Comparison of ENCODE assay signal across 8 mouse cellular contexts in the genomic region with DNA sequence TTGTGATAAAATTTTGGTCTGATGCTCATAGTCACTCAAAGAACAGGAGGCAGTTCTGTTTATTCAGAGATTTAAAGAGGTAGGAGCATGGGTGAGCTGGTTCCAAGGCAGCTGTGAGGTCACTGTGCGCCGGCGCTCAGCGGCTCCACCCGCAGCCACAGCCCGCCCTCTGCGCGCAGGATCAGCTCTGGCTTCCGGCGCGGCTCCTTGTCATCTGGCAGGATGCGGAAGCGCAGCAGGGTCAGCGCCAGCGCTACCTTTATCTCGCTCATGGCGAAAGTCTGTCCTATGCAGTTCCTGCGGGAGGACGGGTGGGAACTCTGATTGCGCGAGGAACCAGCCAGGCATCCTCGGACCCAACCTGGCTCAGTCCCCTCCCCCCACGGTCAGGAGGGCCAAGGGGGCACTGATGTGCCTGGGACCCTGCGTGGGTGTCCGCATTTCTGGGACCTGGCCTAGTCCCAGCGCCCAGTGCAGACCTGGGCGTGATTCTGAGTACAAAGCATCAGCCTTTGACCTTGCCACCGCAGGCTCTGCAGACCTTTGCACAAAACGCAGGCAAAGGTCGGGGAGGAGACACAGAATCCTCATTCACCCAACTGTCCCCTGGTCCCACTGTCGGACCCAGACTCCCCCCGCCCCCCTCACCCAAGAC. TPM values are rescaled to one million over a fixed set of nuclear protein-coding genes. Genes with fewer than 3 reads are reported as not detected.
DNase-seq lines count a peak whose midpoint lies in the region; ATAC-seq lines count a peak whose summit lies in the region.

No protein-coding gene starts in this region.

- peak; percentile 78 for DNase-seq in adrenal gland, postnatal 25 days
- DNase-seq in embryo, embryonic 11.5 days (ENCODE audit: low read depth, low spot score): peak; percentile 29
- DNase-seq in gastrocnemius, postnatal 4 days (ENCODE audit: low spot score in 2 of 2): peak; percentile 35 to 66
- DNase-seq in left cerebral cortex, postnatal 36 days (ENCODE audit: low spot score in 2 of 2): peak; percentile 51 to 67
- DNase-seq in mesoderm, embryonic 11.5 days (ENCODE audit: low read depth, low spot score): peak; percentile 45
- DNase-seq in right cerebral cortex, postnatal 14 days: peak; percentile 72
- DNase-seq in urinary bladder, postnatal 25 days (ENCODE audit: low spot score): peak; percentile 55

- no peaks in the 10 kb centered on the region for H3K9me3 ChIP-seq in intestine, embryonic 15.5 days

- peak overlapping the region; percentile 60 for H3K9ac ChIP-seq in intestine, embryonic 15.5 days

- peak; percentile 90 for ATAC-seq in intestine, embryonic 15.5 days

- peak overlapping the region; percentile 86 for H3K4me2 ChIP-seq in intestine, embryonic 15.5 days (replicated peaks)

- H3K4me3 ChIP-seq in intestine, embryonic 15.5 days (replicated peaks): peak overlapping the region; percentile 49

- intact Hi-C loops in left cerebral cortex, postnatal 36 days (cut with DNase I): no loop called here

- peaks cover 6% of the 10 kb centered on the region; the same call in 1 of the 2 replicates for H3K4me1 ChIP-seq in intestine, embryonic 15.5 days (replicated peaks)

- peak overlapping the region; percentile 79 for H3K27ac ChIP-seq in intestine, embryonic 15.5 days

- 12% methylated on average over 32 of the region's 32 CpGs for WGBS in intestine, embryonic 15.5 days

- H3K36me3 ChIP-seq in intestine, embryonic 15.5 days: no peaks in the 10 kb centered on the region

- H3K27me3 ChIP-seq in intestine, embryonic 15.5 days (replicated peaks): no peaks in the 10 kb centered on the region

RNA-seq across cellular contexts. Expression of gene Cyp4f14, which starts 7.6 kb away (rescaled TPM):
- total RNA-seq in adrenal gland, postnatal 25 days (2021): 9.4 and 12.7 TPM in 2 replicates
- total RNA-seq in gastrocnemius, postnatal 4 days (2021): under 1 TPM; 0.12 to 0.13 TPM
- polyA plus RNA-seq in intestine, embryonic 15.5 days (2015; fragmentation: Nextera tagmentation; extraction: Ambion mirVana): 2.7 and 2.9 TPM in 2 replicates
- total RNA-seq in left cerebral cortex, postnatal 36 days (2021): 1 to 10 TPM; 5.5 to 5.6 TPM

RNA-seq across cellular contexts. Expression of gene Cyp4f13, which starts 22.4 kb away (rescaled TPM):
- 83.8 and 111 TPM in 2 replicates for total RNA-seq in adrenal gland, postnatal 25 days (2021)
- total RNA-seq in gastrocnemius, postnatal 4 days (2021): 10 to 100 TPM; 12.7 to 13.9 TPM
- polyA plus RNA-seq in intestine, embryonic 15.5 days (2015; fragmentation: Nextera tagmentation; extraction: Ambion mirVana): 21.1 and 22.4 TPM in 2 replicates
- total RNA-seq in left cerebral cortex, postnatal 36 days (2021): 10 to 100 TPM; 17.2 to 21.7 TPM

RNA-seq across cellular contexts. Expression of gene Zfp870, which starts 33.3 kb away (rescaled TPM):
- 11.2 and 12.6 TPM in 2 replicates for total RNA-seq in adrenal gland, postnatal 25 days (2021)
- total RNA-seq in gastrocnemius, postnatal 4 days (2021): 10 to 100 TPM in 1 of 2 experiments, 1 to 10 TPM in 1; 7.4 to 10.4 TPM
- polyA plus RNA-seq in intestine, embryonic 15.5 days (2015; fragmentation: Nextera tagmentation; extraction: Ambion mirVana): 6.4 and 6.9 TPM in 2 replicates
- 1 to 10 TPM; 8.4 to 8.9 TPM for total RNA-seq in left cerebral cortex, postnatal 36 days (2021)

RNA-seq across cellular contexts. Expression of gene Zfp472, which starts 40.8 kb away (rescaled TPM):
- total RNA-seq in adrenal gland, postnatal 25 days (2021): 4.1 and 7.2 TPM in 2 replicates
- 1 to 10 TPM; 3.3 to 4.7 TPM for total RNA-seq in gastrocnemius, postnatal 4 days (2021)
- polyA plus RNA-seq in intestine, embryonic 15.5 days (2015; fragmentation: Nextera tagmentation; extraction: Ambion mirVana): 10.0 and 10.7 TPM in 2 replicates
- 1 to 10 TPM; 4.1 to 4.6 TPM for total RNA-seq in left cerebral cortex, postnatal 36 days (2021)

Comparison
In these comparisons a context has a peak if more than half of its experiments do, and no peak if none do; other contexts are left out.
1. Peak in every context shown above with its lines: DNase-seq, ATAC-seq, H3K4me3 ChIP-seq and H3K27ac ChIP-seq.